Mouse (Mus musculus): Measurements from ENCODE around the gene Rimbp3. TPM values are rescaled to one million over a fixed set of nuclear protein-coding genes. Genes with fewer than 3 reads are reported as not detected.
"Not testable (repeated sequence)": the region's sequence is repeated elsewhere in the genome, so short reads cannot be mapped to it uniquely, and the experiment has no call there.

Gene Rimbp3
- 0.16 and 0.20 TPM in 2 replicates for polyA plus RNA-seq (2015; fragmentation: Nextera tagmentation; extraction: Ambion mirVana)

- Histone ChIP-seq H3K4me3 (ENCODE audit: low read length) (peak within 1 kb of the TSS; percentile 69), H3K36me3 (ENCODE audit: control insufficient read depth, insufficient read depth, low read length) (no peaks in the 10 kb centered on the region), H3K27ac (ENCODE audit: low read length) (0 out of 2 replicates have a peak within 1 kb of the TSS, but pooled peaks have one; percentile 10), H3K4me2 (ENCODE audit: low read depth, low read length) (peak within 1 kb of the TSS; percentile 100), H3K27me3 (ENCODE audit: control insufficient read depth, insufficient read depth, low read depth, low read length) (peaks cover 29% of the 10 kb centered on the region), H3K4me1 (replicated peaks; ENCODE audit: control insufficient read depth, insufficient read depth, low read length) (peaks cover 16% of the 10 kb centered on the region), H3K9ac (ENCODE audit: low read length) (peak within 1 kb of the TSS; percentile 67), H3K9me3 (ENCODE audit: control insufficient read depth, low read length) (0 out of 2 replicates have a peak, but pooled peaks cover 2% of the 10 kb centered on the region)
- peak; percentile 81 for ATAC-seq (ENCODE audit: low read depth)
- under 1% methylated on average over 84 of the region's 85 CpGs for WGBS
Observed at GRCm38 (mm10) chr16:17208389-17209361, at the start of gene Rimbp3. Gene Rimbp3 (plus strand): TSS chr16:17208603.

- H3K9ac ChIP-seq (ENCODE audit: low read length); H3K27ac ChIP-seq (ENCODE audit: low read length); H3K4me3 ChIP-seq (ENCODE audit: low read length); ATAC-seq (ENCODE audit: low read depth); H3K9me3 ChIP-seq (ENCODE audit: control insufficient read depth, low read length); H3K4me1 ChIP-seq (replicated peaks; ENCODE audit: control insufficient read depth, insufficient read depth, low read length); H3K27me3 ChIP-seq (ENCODE audit: control insufficient read depth, insufficient read depth, low read depth, low read length); H3K4me2 ChIP-seq (ENCODE audit: low read depth, low read length): not testable (repeated sequence)
- 58% methylated on average over 1 of the region's 1 CpGs for WGBS
- peaks cover 16% of the 10 kb centered on the region for H3K36me3 ChIP-seq (ENCODE audit: control insufficient read depth, insufficient read depth, low read length)
Observed at GRCm38 (mm10) chr16:17165478-17165877, 42.9 kb upstream of the Rimbp3 start.

- H3K36me3 ChIP-seq (ENCODE audit: control insufficient read depth, insufficient read depth, low read length): peaks cover 18% of the 10 kb centered on the region
Observed at GRCm38 (mm10) chr16:17167179-17167578, 41.2 kb upstream of the Rimbp3 start.

GRCm38 (mm10) chr16:17168049-17168448 lies 40.4 kb upstream of the Rimbp3 start:
- H3K4me1 ChIP-seq (replicated peaks; ENCODE audit: control insufficient read depth, insufficient read depth, low read length): 0 out of 2 replicates have a peak, but pooled peaks cover 3% of the 10 kb centered on the region
- WGBS: 57% methylated on average over 5 of the region's 5 CpGs
- H3K4me2 ChIP-seq (ENCODE audit: low read depth, low read length): no peak overlapping the region
- no peak overlapping the region for H3K4me3 ChIP-seq (ENCODE audit: low read length)
- no peak overlapping the region for H3K9ac ChIP-seq (ENCODE audit: low read length)
- no peaks in the 10 kb centered on the region for H3K9me3 ChIP-seq (ENCODE audit: control insufficient read depth, low read length)
- H3K27ac ChIP-seq (ENCODE audit: low read length): peak overlapping the region; percentile 41; the same call in 1 of the 2 replicates
- H3K36me3 ChIP-seq (ENCODE audit: control insufficient read depth, insufficient read depth, low read length): peaks cover 26% of the 10 kb centered on the region
- ATAC-seq (ENCODE audit: low read depth): peak; percentile 76; the same call in 1 of the 2 replicates
- H3K27me3 ChIP-seq (ENCODE audit: control insufficient read depth, insufficient read depth, low read depth, low read length): no peaks in the 10 kb centered on the region

More at GRCm38 (mm10) chr16:17167179-17167578, 41.2 kb upstream of the Rimbp3 start:
- no peak for ATAC-seq (ENCODE audit: low read depth)
- no peak overlapping the region for H3K4me2 ChIP-seq (ENCODE audit: low read depth, low read length)
- H3K9ac ChIP-seq (ENCODE audit: low read length): no peak overlapping the region
- no peaks in the 10 kb centered on the region for H3K27me3 ChIP-seq (ENCODE audit: control insufficient read depth, insufficient read depth, low read depth, low read length)
- H3K9me3 ChIP-seq (ENCODE audit: control insufficient read depth, low read length): no peaks in the 10 kb centered on the region
- 0 out of 2 replicates have a peak, but pooled peaks cover 3% of the 10 kb centered on the region for H3K4me1 ChIP-seq (replicated peaks; ENCODE audit: control insufficient read depth, insufficient read depth, low read length)
- no peak overlapping the region for H3K4me3 ChIP-seq (ENCODE audit: low read length)
- H3K27ac ChIP-seq (ENCODE audit: low read length): 0 out of 2 replicates have a peak overlapping the region, but pooled peaks have one; percentile 27

GRCm38 (mm10) chr16:17175765-17176164 lies 32.6 kb upstream of the Rimbp3 start:
- H3K4me1 ChIP-seq (replicated peaks; ENCODE audit: control insufficient read depth, insufficient read depth, low read length): no peaks in the 10 kb centered on the region
- H3K9me3 ChIP-seq (ENCODE audit: control insufficient read depth, low read length): no peaks in the 10 kb centered on the region
- H3K4me2 ChIP-seq (ENCODE audit: low read depth, low read length): no peak overlapping the region
- ATAC-seq (ENCODE audit: low read depth): no peak
- H3K36me3 ChIP-seq (ENCODE audit: control insufficient read depth, insufficient read depth, low read length): peaks cover 22% of the 10 kb centered on the region
- 71% methylated on average over 2 of the region's 2 CpGs for WGBS
- no peak overlapping the region for H3K9ac ChIP-seq (ENCODE audit: low read length)
- no peak overlapping the region for H3K4me3 ChIP-seq (ENCODE audit: low read length)
- no peak overlapping the region for H3K27ac ChIP-seq (ENCODE audit: low read length)
- H3K27me3 ChIP-seq (ENCODE audit: control insufficient read depth, insufficient read depth, low read depth, low read length): no peaks in the 10 kb centered on the region

- ATAC-seq (ENCODE audit: low read depth): no peak
- Histone ChIP-seq H3K27me3 (ENCODE audit: control insufficient read depth, insufficient read depth, low read depth, low read length) (no peaks in the 10 kb centered on the region), H3K4me3 (ENCODE audit: low read length) (no peak overlapping the region), H3K4me2 (ENCODE audit: low read depth, low read length) (no peak overlapping the region), H3K9ac (ENCODE audit: low read length) (no peak overlapping the region), H3K9me3 (ENCODE audit: control insufficient read depth, low read length) (no peaks in the 10 kb centered on the region), H3K27ac (ENCODE audit: low read length) (no peak overlapping the region), H3K36me3 (ENCODE audit: control insufficient read depth, insufficient read depth, low read length) (peaks cover 15% of the 10 kb centered on the region), H3K4me1 (replicated peaks; ENCODE audit: control insufficient read depth, insufficient read depth, low read length) (no peaks in the 10 kb centered on the region)
- WGBS: 100% methylated on average over 1 of the region's 1 CpGs
Observed at GRCm38 (mm10) chr16:17177623-17178170, 30.7 kb upstream of the Rimbp3 start.

GRCm38 (mm10) chr16:17179706-17180105 lies 28.7 kb upstream of the Rimbp3 start:
- Histone ChIP-seq H3K4me3 (ENCODE audit: low read length) (no peak overlapping the region), H3K4me2 (ENCODE audit: low read depth, low read length) (no peak overlapping the region), H3K4me1 (replicated peaks; ENCODE audit: control insufficient read depth, insufficient read depth, low read length) (no peaks in the 10 kb centered on the region), H3K9me3 (ENCODE audit: control insufficient read depth, low read length) (no peaks in the 10 kb centered on the region), H3K9ac (ENCODE audit: low read length) (no peak overlapping the region), H3K27ac (ENCODE audit: low read length) (no peak overlapping the region), H3K36me3 (ENCODE audit: control insufficient read depth, insufficient read depth, low read length) (peaks cover 7% of the 10 kb centered on the region), H3K27me3 (ENCODE audit: control insufficient read depth, insufficient read depth, low read depth, low read length) (no peaks in the 10 kb centered on the region)
- WGBS: 85% methylated on average over 3 of the region's 3 CpGs
- ATAC-seq (ENCODE audit: low read depth): no peak

GRCm38 (mm10) chr16:17181382-17181781 lies 27.0 kb upstream of the Rimbp3 start:
- peaks cover 2% of the 10 kb centered on the region for H3K36me3 ChIP-seq (ENCODE audit: control insufficient read depth, insufficient read depth, low read length)
- no peak for ATAC-seq (ENCODE audit: low read depth)
- H3K9me3 ChIP-seq (ENCODE audit: control insufficient read depth, low read length): no peaks in the 10 kb centered on the region
- H3K4me3 ChIP-seq (ENCODE audit: low read length): no peak overlapping the region
- H3K9ac ChIP-seq (ENCODE audit: low read length): no peak overlapping the region
- no peaks in the 10 kb centered on the region for H3K4me1 ChIP-seq (replicated peaks; ENCODE audit: control insufficient read depth, insufficient read depth, low read length)
- no peak overlapping the region for H3K27ac ChIP-seq (ENCODE audit: low read length)
- WGBS: 74% methylated on average over 4 of the region's 4 CpGs
- H3K4me2 ChIP-seq (ENCODE audit: low read depth, low read length): no peak overlapping the region
- H3K27me3 ChIP-seq (ENCODE audit: control insufficient read depth, insufficient read depth, low read depth, low read length): no peaks in the 10 kb centered on the region

- WGBS: 72% methylated on average over 2 of the region's 2 CpGs
- H3K4me1 ChIP-seq (replicated peaks; ENCODE audit: control insufficient read depth, insufficient read depth, low read length): no peaks in the 10 kb centered on the region
- H3K4me2 ChIP-seq (ENCODE audit: low read depth, low read length): no peak overlapping the region
- H3K27ac ChIP-seq (ENCODE audit: low read length): no peak overlapping the region
- peaks cover 6% of the 10 kb centered on the region for H3K36me3 ChIP-seq (ENCODE audit: control insufficient read depth, insufficient read depth, low read length)
- H3K4me3 ChIP-seq (ENCODE audit: low read length): no peak overlapping the region
- no peak for ATAC-seq (ENCODE audit: low read depth)
- H3K9me3 ChIP-seq (ENCODE audit: control insufficient read depth, low read length): no peaks in the 10 kb centered on the region
- no peak overlapping the region for H3K9ac ChIP-seq (ENCODE audit: low read length)
- H3K27me3 ChIP-seq (ENCODE audit: control insufficient read depth, insufficient read depth, low read depth, low read length): no peaks in the 10 kb centered on the region
Observed at GRCm38 (mm10) chr16:17182136-17182535, 26.3 kb upstream of the Rimbp3 start.
